Mouse (Mus musculus) megakaryocyte, embryonic 14.5 days (primary cell): ENCODE results near the gene Hormad1.

Experiments used
- FLI1 ChIP-seq: IDR thresholded peaks from 2 replicates; pipeline ENCODE4 v1.6.1; 2012; ENCODE audit warnings: low read length, inconsistent platforms, mixed read lengths
- GATA1 ChIP-seq: IDR thresholded peaks from 3 replicates; pipeline ENCODE4 v1.6.1; 2012; ENCODE audit warnings: mixed read lengths, low read length, inconsistent platforms, borderline replicate concordance

DNA sequence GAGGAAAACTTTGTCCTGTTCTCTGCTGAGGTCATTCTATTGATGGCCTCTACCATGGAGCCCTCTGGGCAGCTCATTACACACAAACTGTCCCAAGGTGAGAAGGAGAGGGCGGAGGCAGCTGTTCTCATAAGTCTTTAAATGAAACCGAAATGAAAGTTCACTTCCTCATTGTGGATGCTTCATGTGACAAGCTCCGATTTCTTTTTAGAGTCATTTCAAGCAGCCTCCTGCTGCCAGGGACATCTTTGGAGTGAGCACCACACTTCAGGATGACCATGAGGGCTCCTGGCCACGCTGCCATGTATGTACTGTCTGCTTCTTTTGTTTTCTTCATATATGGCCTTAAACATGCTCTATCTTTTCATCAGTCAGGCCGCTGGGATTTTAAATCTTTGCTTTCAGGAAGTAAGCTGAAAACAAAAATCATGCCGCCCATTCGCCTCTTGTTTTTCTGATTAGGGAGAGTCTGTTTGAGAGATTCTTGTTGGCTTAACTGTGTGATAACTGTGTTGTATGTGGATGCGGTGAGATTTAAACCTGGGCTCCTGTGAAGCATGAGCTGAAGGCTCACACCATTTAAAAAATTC, 32.8 kb upstream of the Hormad1 start, which contains the start of gene Ctss:
- TF ChIP-seq FLI1 (no peak), GATA1 (no peak)
